Mouse (Mus musculus): ENCODE results near the gene Fsip1. TPM values are rescaled to one million over a fixed set of nuclear protein-coding genes. Genes with fewer than 3 reads are reported as not detected.

The Fsip1 gene
- polyA plus RNA-seq, 1 experiment from 2014 or later: 0.21 TPM

GRCm38 (mm10) chr2:118123743-118124142 lies 133.0 kb downstream of the Fsip1 start:
- H3K9me3 ChIP-seq (ENCODE audit: low read length): no peaks in the 10 kb centered on the region
- no peaks in the 10 kb centered on the region for H3K4me1 ChIP-seq (ENCODE audit: insufficient read depth)
- ATAC-seq (no peak), DNase-seq (no peak)
- TF ChIP-seq EP300 (IDR thresholded peaks at IDR 0.05; ENCODE audit: low read depth): no peak
- no peak for TF ChIP-seq CTCF (IDR thresholded peaks at IDR 0.05; ENCODE audit: low read depth)
- H3K36me3 ChIP-seq (replicated peaks; ENCODE audit: insufficient read depth, low read length): peaks cover 14% of the 10 kb centered on the region
- no peak overlapping the region for H3K27ac ChIP-seq (ENCODE audit: low read depth)
- no peak overlapping the region for H3K9ac ChIP-seq (replicated peaks)
- no peaks in the 10 kb centered on the region for H3K27me3 ChIP-seq (ENCODE audit: insufficient read depth, low read length)
- H3K4me3 ChIP-seq (ENCODE audit: low read depth, low read length): no peak overlapping the region
- 79% methylated on average over 9 of the region's 9 CpGs for WGBS (ENCODE audit: insufficient replicate concordance)
- H3K4me2 ChIP-seq (ENCODE audit: low read depth, low read length): no peak overlapping the region

GRCm38 (mm10) chr2:118122291-118122690 lies 134.5 kb downstream of the Fsip1 start:
- Histone ChIP-seq H3K27ac (ENCODE audit: low read depth) (no peak overlapping the region), H3K4me3 (ENCODE audit: low read depth, low read length) (no peak overlapping the region), H3K4me1 (ENCODE audit: insufficient read depth) (no peaks in the 10 kb centered on the region), H3K27me3 (ENCODE audit: insufficient read depth, low read length) (no peaks in the 10 kb centered on the region), H3K36me3 (replicated peaks; ENCODE audit: insufficient read depth, low read length) (peaks cover 14% of the 10 kb centered on the region), H3K9ac (replicated peaks) (no peak overlapping the region), H3K4me2 (ENCODE audit: low read depth, low read length) (no peak overlapping the region), H3K9me3 (ENCODE audit: low read length) (no peaks in the 10 kb centered on the region)
- DNase-seq: no peak
- TF ChIP-seq EP300 (IDR thresholded peaks at IDR 0.05; ENCODE audit: low read depth) (no peak), CTCF (IDR thresholded peaks at IDR 0.05; ENCODE audit: low read depth) (no peak)
- ATAC-seq: no peak
- WGBS (ENCODE audit: insufficient replicate concordance): 81% methylated on average over 6 of the region's 6 CpGs

GRCm38 (mm10) chr2:118120751-118121150 lies 136.0 kb downstream of the Fsip1 start:
- no peak for DNase-seq
- Histone ChIP-seq H3K27me3 (ENCODE audit: insufficient read depth, low read length) (no peaks in the 10 kb centered on the region), H3K4me2 (ENCODE audit: low read depth, low read length) (no peak overlapping the region), H3K27ac (ENCODE audit: low read depth) (no peak overlapping the region), H3K4me1 (ENCODE audit: insufficient read depth) (no peaks in the 10 kb centered on the region), H3K9ac (replicated peaks) (no peak overlapping the region), H3K9me3 (ENCODE audit: low read length) (no peaks in the 10 kb centered on the region), H3K4me3 (ENCODE audit: low read depth, low read length) (no peak overlapping the region), H3K36me3 (replicated peaks; ENCODE audit: insufficient read depth, low read length) (peaks cover 15% of the 10 kb centered on the region)
- WGBS (ENCODE audit: insufficient replicate concordance): 79% methylated on average over 7 of the region's 7 CpGs
- no peak for TF ChIP-seq EP300 (IDR thresholded peaks at IDR 0.05; ENCODE audit: low read depth)
- TF ChIP-seq CTCF (IDR thresholded peaks at IDR 0.05; ENCODE audit: low read depth): no peak
- ATAC-seq: no peak

GRCm38 (mm10) chr2:118120095-118120494 lies 136.7 kb downstream of the Fsip1 start:
- Histone ChIP-seq H3K9me3 (ENCODE audit: low read length) (no peaks in the 10 kb centered on the region), H3K36me3 (replicated peaks; ENCODE audit: insufficient read depth, low read length) (peaks cover 15% of the 10 kb centered on the region), H3K27ac (ENCODE audit: low read depth) (no peak overlapping the region), H3K9ac (replicated peaks) (no peak overlapping the region), H3K27me3 (ENCODE audit: insufficient read depth, low read length) (no peaks in the 10 kb centered on the region), H3K4me3 (ENCODE audit: low read depth, low read length) (no peak overlapping the region), H3K4me1 (ENCODE audit: insufficient read depth) (no peaks in the 10 kb centered on the region), H3K4me2 (ENCODE audit: low read depth, low read length) (no peak overlapping the region)
- DNase-seq (no peak), ATAC-seq (no peak)
- TF ChIP-seq CTCF (IDR thresholded peaks at IDR 0.05; ENCODE audit: low read depth) (no peak), EP300 (IDR thresholded peaks at IDR 0.05; ENCODE audit: low read depth) (no peak)
- 88% methylated on average over 11 of the region's 11 CpGs for whole genome bisulfite sequencing (ENCODE audit: insufficient replicate concordance)

- H3K4me3 ChIP-seq (ENCODE audit: low read depth, low read length): no peak overlapping the region
- no peaks in the 10 kb centered on the region for H3K4me1 ChIP-seq (ENCODE audit: insufficient read depth)
- H3K27me3 ChIP-seq (ENCODE audit: insufficient read depth, low read length): no peaks in the 10 kb centered on the region
- H3K36me3 ChIP-seq (replicated peaks; ENCODE audit: insufficient read depth, low read length): peaks cover 15% of the 10 kb centered on the region
- no peaks in the 10 kb centered on the region for H3K9me3 ChIP-seq (ENCODE audit: low read length)
- 88% methylated on average over 12 of the region's 12 CpGs for WGBS (ENCODE audit: insufficient replicate concordance)
- H3K9ac ChIP-seq (replicated peaks): no peak overlapping the region
- no peak for TF ChIP-seq EP300 (IDR thresholded peaks at IDR 0.05; ENCODE audit: low read depth)
- TF ChIP-seq CTCF (IDR thresholded peaks at IDR 0.05; ENCODE audit: low read depth): no peak
- H3K4me2 ChIP-seq (ENCODE audit: low read depth, low read length): no peak overlapping the region
- H3K27ac ChIP-seq (ENCODE audit: low read depth): no peak overlapping the region
- ATAC-seq (no peak), DNase-seq (no peak)
These were observed 137.1 kb downstream of the Fsip1 start for GRCm38 (mm10) chr2:118119684-118120083.

- no peak for DNase-seq
- Histone ChIP-seq H3K9ac (replicated peaks) (no peak overlapping the region), H3K4me3 (ENCODE audit: low read depth, low read length) (no peak overlapping the region), H3K9me3 (ENCODE audit: low read length) (no peaks in the 10 kb centered on the region), H3K36me3 (replicated peaks; ENCODE audit: insufficient read depth, low read length) (peaks cover 13% of the 10 kb centered on the region), H3K27me3 (ENCODE audit: insufficient read depth, low read length) (no peaks in the 10 kb centered on the region), H3K27ac (ENCODE audit: low read depth) (no peak overlapping the region), H3K4me2 (ENCODE audit: low read depth, low read length) (no peak overlapping the region), H3K4me1 (ENCODE audit: insufficient read depth) (no peaks in the 10 kb centered on the region)
- ATAC-seq: no peak
- TF ChIP-seq CTCF (IDR thresholded peaks at IDR 0.05; ENCODE audit: low read depth): no peak
- no peak for TF ChIP-seq EP300 (IDR thresholded peaks at IDR 0.05; ENCODE audit: low read depth)
- WGBS (ENCODE audit: insufficient replicate concordance): 85% methylated on average over 7 of the region's 7 CpGs
These were observed 138.3 kb downstream of the Fsip1 start for GRCm38 (mm10) chr2:118118515-118118914.

GRCm38 (mm10) chr2:118118045-118118444 lies 138.7 kb downstream of the Fsip1 start:
- 72% methylated on average over 6 of the region's 6 CpGs for WGBS (ENCODE audit: insufficient replicate concordance)
- peaks cover 2% of the 10 kb centered on the region; the same call in 1 of the 2 replicates for H3K27me3 ChIP-seq (ENCODE audit: insufficient read depth, low read length)
- H3K4me2 ChIP-seq (ENCODE audit: low read depth, low read length): no peak overlapping the region
- H3K9me3 ChIP-seq (ENCODE audit: low read length): no peaks in the 10 kb centered on the region
- no peak overlapping the region for H3K27ac ChIP-seq (ENCODE audit: low read depth)
- peaks cover 8% of the 10 kb centered on the region; the same call in 1 of the 2 replicates for H3K36me3 ChIP-seq (replicated peaks; ENCODE audit: insufficient read depth, low read length)
- TF ChIP-seq EP300 (IDR thresholded peaks at IDR 0.05; ENCODE audit: low read depth): no peak
- TF ChIP-seq CTCF (IDR thresholded peaks at IDR 0.05; ENCODE audit: low read depth): no peak
- H3K4me3 ChIP-seq (ENCODE audit: low read depth, low read length): no peak overlapping the region
- H3K9ac ChIP-seq (replicated peaks): no peak overlapping the region
- no peaks in the 10 kb centered on the region for H3K4me1 ChIP-seq (ENCODE audit: insufficient read depth)
- ATAC-seq (no peak), DNase-seq (no peak)

All from liver, postnatal 0 days (tissue).